Mouse (Mus musculus) kidney, postnatal 0 days (tissue): Measurements from ENCODE around the gene Osgep. TPM values are rescaled to one million over a fixed set of nuclear protein-coding genes. Genes with fewer than 3 reads are reported as not detected.

ENCODE experiments used
- ATAC-seq: fragments of 200-750 bp; cut with Nextera tagmentation; replicated peaks from 2 replicates; pipeline ENCODE4 v1.8.0; 2017; ENCODE audit warnings: low read depth, moderate number of reproducible peaks, moderate TSS enrichment, moderate library complexity; ENCODE audit not compliant: low FRiP score
- DNase-seq: peaks from one replicate; pipeline ENCODE4 v3.0.0-alpha.2; 2016; ENCODE audit warnings: low spot score
- H3K27ac ChIP-seq: fragments of 300-500 bp; sonication (generic); 2 replicates; pipeline ENCODE4 v1.5.1; 2014; ENCODE audit warnings: mild to moderate bottlenecking
- H3K27me3 ChIP-seq: fragments of 300-500 bp; sonication (generic); 2 replicates; pipeline ENCODE4 v1.6.1; 2014; ENCODE audit warnings: low read length, mixed read lengths; ENCODE audit not compliant: insufficient read depth
- H3K36me3 ChIP-seq: fragments of 300-500 bp; sonication (generic); 2 replicates; pipeline ENCODE4 v1.6.1; 2014; ENCODE audit warnings: low read length, mixed read lengths; ENCODE audit not compliant: insufficient read depth
- H3K4me1 ChIP-seq: fragments of 300-500 bp; sonication (generic); replicated peaks from 2 replicates; pipeline ENCODE4 v1.6.1; 2014; ENCODE audit warnings: antibody characterized with exemption, low read length, mixed read lengths; ENCODE audit not compliant: insufficient read depth
- H3K4me2 ChIP-seq: fragments of 300-500 bp; sonication (generic); 2 replicates; pipeline ENCODE4 v1.6.1; 2014; ENCODE audit warnings: mild to moderate bottlenecking, low read length, moderate library complexity, mixed read lengths
- H3K4me3 ChIP-seq: fragments of 300-500 bp; sonication (generic); replicated peaks from 2 replicates; pipeline ENCODE4 v1.5.1; 2014; ENCODE audit warnings: low read depth, low read length
- H3K9ac ChIP-seq: fragments of 300-500 bp; sonication (generic); 2 replicates; pipeline ENCODE4 v1.6.1; 2014; ENCODE audit warnings: low read depth, low read length
- H3K9me3 ChIP-seq: fragments of 300-500 bp; sonication (generic); replicated peaks from 2 replicates; pipeline ENCODE4 v1.6.1; 2016; ENCODE audit warnings: low read length, inconsistent platforms, mixed read lengths
- CTCF ChIP-seq: IDR thresholded peaks from 2 replicates; pipeline ENCODE4 v1.5.1; 2016; ENCODE audit warnings: antibody characterized with exemption, low read depth, mild to moderate bottlenecking, moderate library complexity
- WGBS: fragments of 180-500 bp; shearing (Covaris S2); extraction: QIAGEN DNeasy Blood & Tissue Kit; methylation state at CpG from one replicate; pipeline ENCODE4 v1.1.7; 2014; 5-methylcytosine and 5-hydroxymethylcytosine counted together
- polyA plus RNA-seq: library from polyadenylated mRNA; unstranded; fragments of >200 nt; fragmentation: Nextera tagmentation; extraction: Ambion mirVana; gene quantifications from 2 replicates; pipeline ENCODE4 v1.2.1, GENCODE M21; 2015

The Osgep gene
- polyA plus RNA-seq, 1 experiment from 2014 or later, result 122 TPM

GRCm38 (mm10) chr14:50891621-50892020 lies 33.1 kb downstream of the Osgep start:
- H3K4me1 ChIP-seq, result no peaks in the 10 kb centered on the region
- no peak overlapping the region for H3K4me2 ChIP-seq
- H3K4me3 ChIP-seq, result no peak overlapping the region
- 91% methylated on average over 8 of the region's 8 CpGs for WGBS
- DNase-seq (no peak), ATAC-seq (no peak)
- H3K27ac ChIP-seq, result no peak overlapping the region
- TF ChIP-seq CTCF, result no peak
- H3K9ac ChIP-seq, result no peak overlapping the region
- no peaks in the 10 kb centered on the region for H3K9me3 ChIP-seq
- no peaks in the 10 kb centered on the region for H3K36me3 ChIP-seq
- H3K27me3 ChIP-seq, result no peaks in the 10 kb centered on the region

GRCm38 (mm10) chr14:50876236-50876950 lies 48.3 kb downstream of the Osgep start:
- Histone ChIP-seq H3K27me3 (no peaks in the 10 kb centered on the region), H3K9me3 (no peaks in the 10 kb centered on the region), H3K27ac (no peak overlapping the region), H3K9ac (no peak overlapping the region), H3K36me3 (no peaks in the 10 kb centered on the region), H3K4me1 (no peaks in the 10 kb centered on the region), H3K4me2 (no peak overlapping the region), H3K4me3 (no peak overlapping the region)
- WGBS, result 84% methylated on average over 6 of the region's 6 CpGs
- ATAC-seq, result no peak
- DNase-seq, result no peak
- TF ChIP-seq CTCF, result no peak

GRCm38 (mm10) chr14:50875591-50876230 lies 49.0 kb downstream of the Osgep start:
- H3K27me3 ChIP-seq, result no peaks in the 10 kb centered on the region
- ATAC-seq, result no peak
- H3K9me3 ChIP-seq, result no peaks in the 10 kb centered on the region
- H3K27ac ChIP-seq, result no peak overlapping the region
- no peak for TF ChIP-seq CTCF
- H3K4me3 ChIP-seq, result no peak overlapping the region
- H3K4me2 ChIP-seq, result no peak overlapping the region
- H3K9ac ChIP-seq, result no peak overlapping the region
- DNase-seq, result no peak
- H3K4me1 ChIP-seq, result no peaks in the 10 kb centered on the region
- WGBS, result 72% methylated on average over 6 of the region's 6 CpGs
- no peaks in the 10 kb centered on the region for H3K36me3 ChIP-seq

- no peaks in the 10 kb centered on the region for H3K36me3 ChIP-seq
- no peak overlapping the region for H3K4me2 ChIP-seq
- H3K9me3 ChIP-seq, result no peaks in the 10 kb centered on the region
- no peaks in the 10 kb centered on the region for H3K4me1 ChIP-seq
- H3K27ac ChIP-seq, result no peak overlapping the region
- WGBS, result 79% methylated on average over 3 of the region's 3 CpGs
- no peak for ATAC-seq
- TF ChIP-seq CTCF, result no peak
- no peaks in the 10 kb centered on the region for H3K27me3 ChIP-seq
- no peak overlapping the region for H3K9ac ChIP-seq
- DNase-seq, result no peak
- no peak overlapping the region for H3K4me3 ChIP-seq
Observed at GRCm38 (mm10) chr14:50875175-50875574, 49.5 kb downstream of the Osgep start.

GRCm38 (mm10) chr14:50871284-50871683 lies 53.4 kb downstream of the Osgep start:
- Histone ChIP-seq H3K4me3 (no peak overlapping the region), H3K9ac (no peak overlapping the region), H3K4me2 (no peak overlapping the region), H3K27me3 (no peaks in the 10 kb centered on the region), H3K4me1 (no peaks in the 10 kb centered on the region), H3K9me3 (no peaks in the 10 kb centered on the region), H3K36me3 (0 out of 2 replicates have a peak, but pooled peaks cover 3% of the 10 kb centered on the region), H3K27ac (no peak overlapping the region; the same call in 1 of the 2 replicates)
- no peak for TF ChIP-seq CTCF
- no peak for ATAC-seq
- no peak for DNase-seq
- WGBS, result 87% methylated on average over 2 of the region's 2 CpGs

GRCm38 (mm10) chr14:50870805-50871143 lies 53.9 kb downstream of the Osgep start:
- Histone ChIP-seq H3K4me2 (peak overlapping the region; percentile 66), H3K27me3 (no peaks in the 10 kb centered on the region), H3K4me1 (no peaks in the 10 kb centered on the region), H3K9ac (peak overlapping the region; percentile 69), H3K27ac (peak overlapping the region; percentile 87), H3K36me3 (0 out of 2 replicates have a peak, but pooled peaks cover 3% of the 10 kb centered on the region), H3K4me3 (peak overlapping the region; percentile 60), H3K9me3 (no peaks in the 10 kb centered on the region)
- WGBS, result 14% methylated on average over 5 of the region's 5 CpGs
- TF ChIP-seq CTCF, result no peak
- DNase-seq (no peak), ATAC-seq (peak; percentile 21; the same call in 1 of the 2 replicates)
